Mouse (Mus musculus): ENCODE results near the gene Ttyh3. TPM values are rescaled to one million over a fixed set of nuclear protein-coding genes. Genes with fewer than 3 reads are reported as not detected.

Ttyh3 gene
- polyA plus RNA-seq, 2 experiments: 57.5 to 118 TPM

DNA sequence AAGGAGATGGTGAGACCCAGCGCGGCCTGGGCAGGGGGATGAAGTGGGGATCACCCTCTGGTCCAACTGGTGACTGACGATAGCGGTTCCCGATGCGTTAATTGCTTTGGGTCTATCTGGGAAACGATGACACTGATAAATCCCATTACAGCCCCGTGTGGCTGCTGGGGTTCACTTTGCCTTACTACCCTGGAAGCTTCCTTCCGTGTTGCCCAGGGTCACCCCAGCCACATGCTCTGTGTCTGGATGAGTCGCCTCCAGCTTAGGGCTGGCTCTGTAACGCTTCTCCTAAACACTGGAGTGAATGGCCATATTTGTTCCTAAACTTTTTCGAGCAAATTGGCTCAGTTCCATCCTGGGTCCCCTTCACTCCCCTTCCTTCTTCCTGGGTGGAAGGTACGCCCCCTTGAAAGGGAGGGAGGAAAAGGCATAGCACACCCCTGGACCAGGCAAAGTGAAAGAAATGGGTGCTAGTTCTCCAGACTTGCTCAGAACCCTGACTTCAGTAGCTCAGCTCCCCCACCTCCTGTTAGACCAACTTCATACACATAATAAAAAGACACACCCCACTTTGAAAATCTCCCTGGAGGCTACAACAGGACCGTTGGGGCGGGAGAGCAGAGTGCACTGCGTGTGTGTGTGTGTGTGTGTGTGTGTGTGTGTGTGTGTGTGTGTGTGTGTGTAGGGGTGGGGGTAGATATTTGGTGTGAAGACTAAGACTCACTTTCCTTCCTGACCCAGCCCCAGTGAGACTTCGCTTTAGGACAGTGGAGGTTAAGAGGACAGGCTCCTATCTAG is 40.8 kb downstream of the Ttyh3 start:
- WGBS: 4% methylated on average over 17 of the region's 17 CpGs
- Histone ChIP-seq H3K4me1 (ENCODE audit: control insufficient read depth, insufficient read depth, low read length) (peaks cover 55% of the 10 kb centered on the region), H3K9ac (ENCODE audit: low read depth, low read length, severe bottlenecking) (peak overlapping the region; percentile 38), H3K27ac (replicated peaks; ENCODE audit: low read depth, low read length) (0 out of 2 replicates have a peak overlapping the region, but pooled peaks have one; percentile 1), H3K4me3 (replicated peaks; ENCODE audit: low read length) (peak overlapping the region; percentile 40), H3K36me3 (ENCODE audit: control insufficient read depth, insufficient read depth, low read length) (peaks cover 7% of the 10 kb centered on the region; the same call in 1 of the 2 replicates), H3K4me2 (replicated peaks; ENCODE audit: low read depth, low read length, severe bottlenecking) (peak overlapping the region; percentile 91), H3K9me3 (ENCODE audit: control insufficient read depth, low read length) (no peaks in the 10 kb centered on the region), H3K27me3 (ENCODE audit: control insufficient read depth, insufficient read depth, low read length) (peaks cover 60% of the 10 kb centered on the region)
- no peak for TF ChIP-seq POLR2A (IDR thresholded peaks at IDR 0.05; ENCODE audit: borderline replicate concordance, extremely low read depth, insufficient read depth, insufficient read length)
- ATAC-seq (ENCODE audit: low FRiP score, low read depth): no peak
- DNase-seq (ENCODE audit: low spot score): no peak

DNA sequence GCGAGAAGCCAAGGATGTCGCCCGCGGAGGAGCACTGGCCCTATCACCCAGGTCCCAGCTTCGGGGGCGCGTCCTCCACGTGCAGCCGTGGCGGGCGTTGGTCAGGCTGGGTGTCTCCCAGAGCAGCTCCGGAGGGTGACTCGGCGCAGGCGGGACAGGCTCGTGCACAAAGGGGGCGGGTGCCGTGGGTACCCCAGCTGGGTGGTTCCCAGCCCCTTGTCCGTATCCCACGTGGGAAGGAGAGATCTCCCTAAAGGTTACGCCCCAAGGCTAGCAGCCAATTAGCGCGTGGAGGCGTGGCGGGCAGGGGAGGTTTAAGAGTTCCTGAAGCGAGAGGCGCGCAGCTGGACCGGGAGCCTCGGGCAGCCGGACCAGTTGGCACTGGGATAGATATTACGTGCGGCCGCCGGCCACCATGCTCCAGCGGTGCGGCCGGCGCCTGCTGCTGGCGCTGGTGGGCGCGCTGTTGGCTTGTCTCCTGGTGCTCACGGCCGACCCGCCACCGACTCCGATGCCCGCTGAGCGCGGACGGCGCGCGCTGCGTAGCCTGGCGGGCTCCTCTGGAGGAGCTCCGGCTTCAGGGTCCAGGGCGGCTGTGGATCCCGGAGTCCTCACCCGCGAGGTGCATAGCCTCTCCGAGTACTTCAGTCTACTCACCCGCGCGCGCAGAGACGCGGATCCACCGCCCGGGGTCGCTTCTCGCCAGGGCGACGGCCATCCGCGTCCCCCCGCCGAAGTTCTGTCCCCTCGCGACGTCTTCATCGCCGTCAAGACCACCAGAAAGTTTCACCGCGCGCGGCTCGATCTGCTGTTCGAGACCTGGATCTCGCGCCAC is 41.6 kb downstream of the Ttyh3 start, which contains the start of gene Lfng:
Lfng (plus strand) TSS at position 320 of the 835 bp plus-strand sequence.
- TF ChIP-seq POLR2A (IDR thresholded peaks at IDR 0.05; ENCODE audit: borderline replicate concordance, extremely low read depth, insufficient read depth, insufficient read length): no peak
- peak; percentile 73 for ATAC-seq (ENCODE audit: low FRiP score, low read depth)
- DNase-seq (ENCODE audit: low spot score): peak; percentile 87
- Histone ChIP-seq H3K4me1 (ENCODE audit: control insufficient read depth, insufficient read depth, low read length) (peaks cover 55% of the 10 kb centered on the region), H3K9ac (ENCODE audit: low read depth, low read length, severe bottlenecking) (peak within 1 kb of the TSS; percentile 38), H3K36me3 (ENCODE audit: control insufficient read depth, insufficient read depth, low read length) (no peaks in the 10 kb centered on the region), H3K27ac (replicated peaks; ENCODE audit: low read depth, low read length) (no peak within 1 kb of the TSS), H3K9me3 (ENCODE audit: control insufficient read depth, low read length) (no peaks in the 10 kb centered on the region), H3K27me3 (ENCODE audit: control insufficient read depth, insufficient read depth, low read length) (peaks cover 60% of the 10 kb centered on the region), H3K4me2 (replicated peaks; ENCODE audit: low read depth, low read length, severe bottlenecking) (peak within 1 kb of the TSS; percentile 91), H3K4me3 (replicated peaks; ENCODE audit: low read length) (peak within 1 kb of the TSS; percentile 40)
- under 1% methylated on average over 63 of the region's 91 CpGs for WGBS

DNA sequence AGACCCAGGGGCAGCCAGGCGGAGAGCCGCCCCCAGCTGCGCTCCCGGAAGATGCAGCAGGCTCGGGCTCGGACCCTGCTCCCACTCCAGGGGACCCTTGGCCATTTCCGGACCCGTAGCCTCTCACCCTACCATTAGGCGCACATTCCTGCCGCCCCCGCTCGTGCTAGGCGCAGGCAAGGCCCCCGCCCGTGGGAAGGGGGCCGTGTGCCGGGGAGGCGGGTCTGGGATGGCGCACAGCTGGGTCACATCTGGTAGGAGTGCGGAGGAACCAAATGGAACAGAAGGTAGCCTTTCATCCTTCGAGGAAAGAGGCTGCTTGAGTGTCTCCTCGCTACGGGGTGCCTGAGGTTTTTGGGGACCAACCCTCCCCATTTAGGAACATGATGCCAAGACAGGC is 42.4 kb downstream of the Ttyh3 start:
- H3K36me3 ChIP-seq (ENCODE audit: control insufficient read depth, insufficient read depth, low read length): no peaks in the 10 kb centered on the region
- peak overlapping the region; percentile 91 for H3K4me2 ChIP-seq (replicated peaks; ENCODE audit: low read depth, low read length, severe bottlenecking)
- H3K4me1 ChIP-seq (ENCODE audit: control insufficient read depth, insufficient read depth, low read length): peaks cover 49% of the 10 kb centered on the region
- H3K27ac ChIP-seq (replicated peaks; ENCODE audit: low read depth, low read length): no peak overlapping the region
- ATAC-seq (ENCODE audit: low FRiP score, low read depth): 0 out of 2 replicates have a peak, but pooled peaks have one; percentile 7
- TF ChIP-seq POLR2A (IDR thresholded peaks at IDR 0.05; ENCODE audit: borderline replicate concordance, extremely low read depth, insufficient read depth, insufficient read length): no peak
- no peaks in the 10 kb centered on the region for H3K9me3 ChIP-seq (ENCODE audit: control insufficient read depth, low read length)
- H3K9ac ChIP-seq (ENCODE audit: low read depth, low read length, severe bottlenecking): peak overlapping the region; percentile 31; the same call in 1 of the 2 replicates
- peak; percentile 43 for DNase-seq (ENCODE audit: low spot score)
- H3K4me3 ChIP-seq (replicated peaks; ENCODE audit: low read length): peak overlapping the region; percentile 40
- H3K27me3 ChIP-seq (ENCODE audit: control insufficient read depth, insufficient read depth, low read length): peaks cover 57% of the 10 kb centered on the region
- WGBS: 2% methylated on average over 23 of the region's 23 CpGs

DNA sequence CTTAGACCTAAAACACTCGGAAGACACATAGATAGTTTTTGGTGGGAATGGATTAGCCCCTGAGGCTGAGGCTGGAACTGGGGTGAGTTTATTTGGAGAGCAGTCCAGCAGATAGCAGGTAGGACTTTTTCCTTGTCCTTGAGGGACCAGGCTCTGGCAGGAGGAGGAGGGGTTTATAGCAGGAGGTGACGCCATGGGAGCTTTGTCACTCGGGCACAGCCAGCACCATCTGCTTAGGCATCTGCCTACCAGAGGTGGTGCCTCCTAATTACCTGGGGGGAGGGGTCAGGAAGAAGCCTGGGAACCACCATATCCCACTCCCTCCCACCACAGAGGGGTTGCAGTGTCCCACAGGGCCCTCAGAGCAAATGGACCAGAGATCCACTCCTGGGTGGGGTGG is 43.6 kb downstream of the Ttyh3 start:
- H3K27ac ChIP-seq (replicated peaks; ENCODE audit: low read depth, low read length): no peak overlapping the region
- H3K27me3 ChIP-seq (ENCODE audit: control insufficient read depth, insufficient read depth, low read length): peaks cover 47% of the 10 kb centered on the region
- no peak overlapping the region for H3K9ac ChIP-seq (ENCODE audit: low read depth, low read length, severe bottlenecking)
- no peaks in the 10 kb centered on the region for H3K9me3 ChIP-seq (ENCODE audit: control insufficient read depth, low read length)
- H3K4me1 ChIP-seq (ENCODE audit: control insufficient read depth, insufficient read depth, low read length): peaks cover 38% of the 10 kb centered on the region
- WGBS: 14% methylated on average over 3 of the region's 3 CpGs
- TF ChIP-seq POLR2A (IDR thresholded peaks at IDR 0.05; ENCODE audit: borderline replicate concordance, extremely low read depth, insufficient read depth, insufficient read length): no peak
- DNase-seq (ENCODE audit: low spot score) (no peak), ATAC-seq (ENCODE audit: low FRiP score, low read depth) (no peak)
- no peak overlapping the region for H3K4me2 ChIP-seq (replicated peaks; ENCODE audit: low read depth, low read length, severe bottlenecking)
- H3K4me3 ChIP-seq (replicated peaks; ENCODE audit: low read length): no peak overlapping the region
- no peaks in the 10 kb centered on the region for H3K36me3 ChIP-seq (ENCODE audit: control insufficient read depth, insufficient read depth, low read length)

DNA sequence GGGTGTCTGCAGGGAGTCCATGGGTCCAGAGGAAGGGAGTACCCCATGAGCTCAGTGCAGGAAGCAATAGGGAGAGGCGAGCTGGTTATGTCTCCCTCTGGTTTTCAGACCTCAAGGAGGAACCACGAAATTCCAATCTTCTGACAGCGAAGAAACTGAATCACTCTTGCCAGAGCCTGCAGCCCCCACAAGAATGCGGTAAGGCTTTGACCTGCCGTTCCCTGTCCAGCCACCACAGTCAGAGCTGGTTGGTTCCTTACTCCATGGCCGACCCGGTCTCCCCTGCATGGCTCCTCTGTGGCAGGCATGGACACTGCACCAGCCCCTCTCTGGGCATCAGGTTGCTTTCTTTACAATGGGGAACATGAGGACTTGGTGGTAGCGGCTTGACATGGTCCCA is 44.4 kb downstream of the Ttyh3 start:
- no peak overlapping the region for H3K9ac ChIP-seq (ENCODE audit: low read depth, low read length, severe bottlenecking)
- no peak overlapping the region for H3K4me3 ChIP-seq (replicated peaks; ENCODE audit: low read length)
- peaks cover 29% of the 10 kb centered on the region for H3K4me1 ChIP-seq (ENCODE audit: control insufficient read depth, insufficient read depth, low read length)
- no peak overlapping the region for H3K27ac ChIP-seq (replicated peaks; ENCODE audit: low read depth, low read length)
- no peak for ATAC-seq (ENCODE audit: low FRiP score, low read depth)
- H3K4me2 ChIP-seq (replicated peaks; ENCODE audit: low read depth, low read length, severe bottlenecking): no peak overlapping the region
- H3K36me3 ChIP-seq (ENCODE audit: control insufficient read depth, insufficient read depth, low read length): no peaks in the 10 kb centered on the region
- no peaks in the 10 kb centered on the region for H3K9me3 ChIP-seq (ENCODE audit: control insufficient read depth, low read length)
- peaks cover 44% of the 10 kb centered on the region for H3K27me3 ChIP-seq (ENCODE audit: control insufficient read depth, insufficient read depth, low read length)
- no peak for DNase-seq (ENCODE audit: low spot score)
- TF ChIP-seq POLR2A (IDR thresholded peaks at IDR 0.05; ENCODE audit: borderline replicate concordance, extremely low read depth, insufficient read depth, insufficient read length): no peak
- WGBS: 59% methylated on average over 8 of the region's 8 CpGs

Data from limb, embryonic 14.5 days (tissue).